Mouse (Mus musculus) embryonic fibroblast, embryonic 13.5 days (primary cell): Measurements from ENCODE around the gene Nap1l5. TPM values are rescaled to one million over a fixed set of nuclear protein-coding genes. Genes with fewer than 3 reads are reported as not detected.

Experiments
- H3K27ac ChIP-seq: 2 replicates; pipeline ENCODE4 v1.5.1; 2012; ENCODE audit warnings: low read length, control low read depth, inconsistent platforms; ENCODE audit not compliant: insufficient read depth
- H3K4me1 ChIP-seq: 2 replicates; pipeline ENCODE4 v1.6.1; 2011; ENCODE audit warnings: low read length; ENCODE audit not compliant: control insufficient read depth, insufficient read depth
- H3K4me3 ChIP-seq: 2 replicates; pipeline ENCODE4 v1.5.1; 2011; ENCODE audit warnings: mild to moderate bottlenecking, control low read depth, low read length; ENCODE audit not compliant: insufficient read depth
- CTCF ChIP-seq: IDR thresholded peaks from 2 replicates; pipeline ENCODE4 v1.5.1; 2011; ENCODE audit warnings: mild to moderate bottlenecking, control low read depth, low read length, moderate library complexity, borderline replicate concordance; ENCODE audit not compliant: insufficient read depth
- POLR2A ChIP-seq: IDR thresholded peaks from 2 replicates; pipeline ENCODE4 v1.6.1; 2011; ENCODE audit warnings: low read depth, mild to moderate bottlenecking, control low read depth, low read length, moderate library complexity
- polyA plus RNA-seq: library from polyadenylated mRNA; stranded (reverse); fragments of >200 nt; gene quantifications from 2 replicates; pipeline ENCODE4 v1.2.4, GENCODE M21; 2011; ENCODE audit warnings: low read depth; ENCODE audit not compliant: missing spikeins, insufficient read length

The Nap1l5 gene
- polyA plus RNA-seq: 1.2 and 4.0 TPM in 2 replicates

DNA sequence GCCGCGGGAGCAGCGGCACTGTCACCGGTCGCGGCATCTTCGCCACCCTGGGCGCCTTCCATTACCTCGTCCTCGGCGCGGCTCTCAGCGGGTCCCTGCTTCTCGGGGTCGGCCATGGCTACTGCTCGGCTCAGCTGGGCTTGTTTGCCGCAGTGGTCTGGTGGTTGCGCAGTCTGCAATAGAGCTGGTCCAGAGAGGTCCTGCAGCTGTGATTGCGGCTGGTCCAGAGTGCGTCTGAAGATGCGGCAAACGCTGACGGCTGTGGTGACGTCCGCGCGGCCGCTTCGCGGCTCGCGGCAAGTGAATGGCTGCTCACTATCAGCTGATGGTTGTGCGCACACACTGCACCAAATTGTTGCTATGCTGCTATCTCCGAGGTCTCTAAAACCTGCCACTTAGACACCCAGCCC, at the start of gene Nap1l5:
Gene Nap1l5 (minus strand): TSS at position 225 of the 410 bp plus-strand sequence.
- Histone ChIP-seq H3K4me1 (no peaks in the 10 kb centered on the region), H3K27ac (no peak within 1 kb of the TSS), H3K4me3 (peak within 1 kb of the TSS; percentile 34)
- TF ChIP-seq POLR2A (no peak), CTCF (no peak)

DNA sequence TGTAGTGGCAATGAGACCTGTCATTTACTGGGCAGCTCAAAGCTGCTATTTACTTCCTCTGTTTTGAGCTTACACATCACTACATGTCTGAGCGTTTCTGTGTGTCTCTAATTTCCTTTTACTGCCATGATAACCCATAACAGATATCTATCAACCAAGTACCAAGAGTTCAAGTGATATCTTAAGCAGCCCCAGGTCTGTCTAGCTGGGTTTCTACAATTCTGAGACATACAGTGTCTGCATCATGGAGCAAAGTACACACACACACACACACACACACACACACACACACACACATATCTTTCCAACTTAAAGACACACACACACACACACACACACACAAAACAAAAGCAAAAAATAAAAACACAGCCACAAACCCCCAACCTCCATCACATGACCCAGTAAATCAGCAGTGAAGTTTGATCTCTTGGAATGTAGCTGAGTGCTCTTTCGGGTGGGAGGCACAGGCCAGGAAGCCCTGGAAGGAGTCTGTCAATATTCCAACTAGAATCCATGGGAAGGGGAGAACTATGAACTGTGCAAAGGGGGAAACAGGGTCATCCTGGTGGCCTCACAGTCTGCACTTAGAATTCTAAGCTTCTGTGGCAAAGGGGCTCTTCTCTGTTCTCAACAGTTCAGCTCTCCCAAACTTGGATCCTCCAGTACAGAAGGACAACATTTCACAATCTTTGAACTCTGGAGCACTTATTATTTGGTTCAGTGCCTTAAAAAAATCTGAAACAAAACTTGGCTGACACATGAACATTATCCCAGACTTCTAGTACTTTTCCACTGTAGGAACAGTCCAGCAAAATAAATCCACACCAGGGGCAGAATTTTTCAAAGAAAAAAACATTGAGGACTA, 44.5 kb upstream of the Nap1l5 start:
- no peaks in the 10 kb centered on the region for H3K4me1 ChIP-seq
- H3K27ac ChIP-seq: no peak overlapping the region
- H3K4me3 ChIP-seq: no peak overlapping the region
- TF ChIP-seq POLR2A (no peak), CTCF (no peak)

DNA sequence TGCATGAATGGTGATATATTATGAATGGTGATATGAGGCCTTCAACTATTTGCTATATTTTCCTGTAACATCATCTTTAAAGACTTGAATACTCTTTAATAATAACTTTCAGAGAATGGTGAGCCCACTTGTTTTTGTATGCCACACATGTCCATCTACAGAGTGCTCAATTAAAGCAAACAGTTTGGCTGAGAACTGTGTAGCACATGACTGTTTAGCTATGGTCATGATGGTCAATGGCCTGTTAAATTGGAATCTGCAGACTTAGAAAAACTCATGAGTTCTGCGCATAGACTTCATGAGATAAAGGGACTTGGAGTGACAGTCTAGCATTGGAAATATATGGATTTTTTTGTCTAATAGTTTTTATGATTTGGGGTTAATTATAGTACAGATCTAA, 43.5 kb upstream of the Nap1l5 start:
- H3K27ac ChIP-seq: no peak overlapping the region
- H3K4me1 ChIP-seq: no peaks in the 10 kb centered on the region
- no peak overlapping the region for H3K4me3 ChIP-seq
- TF ChIP-seq CTCF (no peak), POLR2A (no peak)

DNA sequence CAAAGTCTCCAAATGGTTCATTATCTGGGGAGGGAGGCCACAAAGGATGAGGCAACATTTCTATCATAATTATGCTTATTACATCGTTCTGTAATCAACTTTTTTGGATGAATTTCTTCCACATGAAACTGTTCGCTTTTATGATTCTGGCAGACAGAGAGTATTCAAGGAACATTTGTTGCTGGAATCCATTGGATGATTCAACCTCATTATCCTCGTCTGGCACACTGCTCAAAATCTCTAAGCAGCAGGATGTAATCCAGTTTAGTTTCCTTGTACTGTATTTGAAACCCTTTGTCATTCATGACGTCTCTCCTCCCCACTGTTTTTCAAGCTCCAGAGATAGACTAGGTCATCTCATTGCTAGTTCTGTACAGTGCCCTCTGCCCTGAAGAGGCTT, 40.0 kb upstream of the Nap1l5 start:
- H3K4me3 ChIP-seq: no peak overlapping the region
- H3K4me1 ChIP-seq: no peaks in the 10 kb centered on the region
- no peak overlapping the region for H3K27ac ChIP-seq
- TF ChIP-seq POLR2A (no peak), CTCF (no peak)

DNA sequence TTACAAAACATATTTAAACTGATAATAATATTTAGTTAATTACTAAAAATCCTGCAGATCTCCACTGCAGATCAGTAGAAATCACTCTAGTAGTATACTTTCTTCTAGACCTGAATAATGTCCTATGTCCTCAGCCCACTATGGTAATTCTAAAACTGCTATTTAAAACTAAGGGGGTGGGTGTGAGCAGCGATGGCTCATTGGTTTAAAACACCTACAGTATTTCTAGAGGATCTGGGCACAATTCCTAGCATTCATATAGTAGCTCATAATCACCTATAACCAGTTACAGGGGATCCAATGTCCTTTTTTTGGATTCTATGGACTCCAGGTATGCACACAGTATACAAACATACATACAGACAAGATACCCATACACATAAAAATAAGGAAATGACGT, 39.4 kb upstream of the Nap1l5 start:
- Histone ChIP-seq H3K27ac (no peak overlapping the region), H3K4me3 (no peak overlapping the region), H3K4me1 (no peaks in the 10 kb centered on the region)
- TF ChIP-seq POLR2A (no peak), CTCF (no peak)

DNA sequence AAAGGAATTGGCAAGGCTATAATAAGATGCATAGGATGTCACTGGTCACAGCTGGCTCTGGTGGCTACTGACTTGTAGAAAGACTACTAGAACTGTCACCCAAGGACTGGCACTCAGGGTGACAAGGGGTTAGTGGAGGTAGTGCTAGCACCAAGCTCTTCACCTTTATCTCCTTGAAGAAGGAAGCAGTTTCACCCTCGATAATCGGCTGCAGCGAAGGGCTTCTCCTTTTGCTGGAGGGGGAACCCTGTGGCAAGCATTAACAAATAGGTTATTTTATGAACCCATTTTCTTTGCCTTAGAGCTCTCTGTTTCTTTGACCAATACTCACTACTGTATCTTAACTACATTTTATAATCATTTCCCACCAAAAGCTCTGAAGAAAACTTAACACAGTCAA, 37.1 kb upstream of the Nap1l5 start:
- Histone ChIP-seq H3K4me1 (no peaks in the 10 kb centered on the region), H3K4me3 (no peak overlapping the region), H3K27ac (no peak overlapping the region)
- TF ChIP-seq CTCF (no peak), POLR2A (no peak)

DNA sequence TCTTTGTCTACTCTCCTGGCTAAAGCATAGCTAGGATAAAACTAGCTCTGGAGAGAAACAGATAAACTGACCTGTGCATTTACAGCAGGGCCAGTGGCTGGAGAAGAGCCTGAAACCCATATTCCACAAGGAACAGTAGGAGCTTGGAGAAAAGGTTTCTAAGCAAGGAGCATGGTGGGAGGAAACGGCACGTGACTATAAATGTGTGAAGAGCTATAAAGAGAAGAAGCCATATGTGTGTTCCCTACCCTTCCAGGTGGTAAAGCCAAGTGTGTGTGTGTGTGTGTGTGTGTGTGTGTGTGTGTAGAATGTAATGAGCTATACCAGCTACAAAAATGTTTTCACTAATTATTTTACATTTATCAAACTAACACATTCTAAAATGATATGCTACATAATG, 35.4 kb upstream of the Nap1l5 start:
- Histone ChIP-seq H3K4me3 (no peak overlapping the region), H3K4me1 (no peaks in the 10 kb centered on the region), H3K27ac (no peak overlapping the region)
- TF ChIP-seq POLR2A (no peak), CTCF (no peak)

DNA sequence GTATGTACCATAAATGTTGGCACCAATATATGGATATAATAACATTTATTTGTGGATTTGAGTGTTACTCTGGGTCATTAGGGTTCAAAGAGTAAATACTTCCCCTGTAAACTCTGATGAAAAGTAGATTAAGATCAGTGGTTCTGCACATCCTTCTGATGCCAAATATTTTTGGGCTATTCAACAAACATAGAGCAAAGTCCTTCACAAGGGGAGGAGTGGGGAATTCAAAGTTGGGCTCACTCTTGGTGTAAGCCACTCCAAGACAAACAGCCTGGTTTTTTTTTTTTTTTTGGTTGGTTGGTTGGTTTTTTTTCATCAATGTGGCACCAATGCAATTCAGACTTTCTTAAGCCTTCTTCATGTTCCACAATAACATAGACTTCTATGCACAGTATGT, 30.9 kb upstream of the Nap1l5 start:
- H3K4me1 ChIP-seq: no peaks in the 10 kb centered on the region
- H3K27ac ChIP-seq: no peak overlapping the region
- TF ChIP-seq POLR2A (no peak), CTCF (no peak)
- H3K4me3 ChIP-seq: no peak overlapping the region

DNA sequence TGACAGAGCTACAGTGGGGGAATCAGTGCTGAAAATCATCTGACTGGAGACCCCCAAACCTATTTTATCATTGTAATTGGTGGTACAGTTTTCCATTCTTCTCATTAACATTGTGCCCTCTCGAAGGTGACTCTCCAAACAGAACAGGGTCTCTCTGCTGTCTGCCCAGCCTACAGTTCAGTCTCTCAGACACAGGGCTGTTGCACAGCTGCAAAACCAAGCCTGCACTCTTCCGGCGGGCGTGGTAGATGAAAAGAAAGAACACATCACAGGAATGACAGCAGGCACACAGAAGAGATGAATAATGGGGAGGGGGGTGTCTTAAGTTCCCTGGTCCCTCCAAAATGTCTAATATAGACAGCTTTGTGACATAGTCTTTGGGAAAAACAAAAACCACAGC, 27.3 kb upstream of the Nap1l5 start:
- Histone ChIP-seq H3K4me1 (no peaks in the 10 kb centered on the region), H3K4me3 (no peak overlapping the region), H3K27ac (no peak overlapping the region)
- TF ChIP-seq POLR2A: no peak
- TF ChIP-seq CTCF: no peak

DNA sequence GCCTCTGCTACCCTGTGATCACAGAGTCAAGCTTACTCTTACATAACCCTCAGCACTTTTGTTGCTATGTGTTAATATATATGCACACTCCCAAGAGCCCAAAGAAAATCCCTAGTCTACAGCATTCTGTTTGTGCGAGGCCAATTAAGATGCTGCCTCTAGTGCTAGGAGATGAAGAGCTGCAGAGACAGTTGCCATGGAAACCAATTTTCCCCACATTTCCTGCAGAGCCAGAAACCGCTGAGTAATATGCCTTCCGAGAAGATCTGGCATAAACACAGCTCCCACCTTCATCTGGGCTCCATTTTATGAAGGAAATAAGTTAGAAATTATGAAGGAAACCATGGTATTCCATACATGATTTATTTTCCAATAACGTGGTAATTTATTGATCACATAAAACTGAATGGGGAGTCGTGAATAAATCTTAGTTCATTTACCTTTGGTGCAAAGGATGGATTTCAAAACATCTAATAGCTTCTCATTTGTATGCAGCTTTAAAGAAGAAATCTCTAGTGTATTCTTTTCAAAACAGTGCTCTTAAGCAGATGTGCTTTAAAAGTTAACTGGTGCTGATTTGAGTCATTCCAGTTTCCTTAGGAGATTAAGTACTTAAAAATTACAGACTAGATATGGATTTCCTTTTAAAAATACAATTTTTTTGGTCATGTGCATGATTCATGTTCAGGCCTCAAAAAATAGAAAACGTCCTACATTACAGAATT, 26.5 kb upstream of the Nap1l5 start:
- TF ChIP-seq POLR2A (no peak), CTCF (no peak)
- Histone ChIP-seq H3K4me1 (no peaks in the 10 kb centered on the region), H3K27ac (no peak overlapping the region), H3K4me3 (no peak overlapping the region)
